Mouse (Mus musculus) heart, embryonic 13.5 days (tissue): ENCODE measurements at regions not wholly inside any gene's neighbourhood (a gene's known extent, or its start where the extent isn't known, plus 50 kb on each side); places are given as distances from the start of the nearest gene placed in this dataset.

ENCODE experiments used
- ATAC-seq: fragments of 200-750 bp; cut with Nextera tagmentation; 2 replicates; pipeline ENCODE4 v1.8.0; 2017; ENCODE audit warnings: moderate TSS enrichment; ENCODE audit not compliant: insufficient number of reproducible peaks, low FRiP score, low TSS enrichment; ENCODE audit errors: extremely low read depth
- H3K27ac ChIP-seq: fragments of 300-500 bp; sonication (generic); replicated peaks from 2 replicates; pipeline ENCODE4 v1.5.1; 2015; ENCODE audit warnings: moderate library complexity, mild to moderate bottlenecking, inconsistent platforms
- H3K27me3 ChIP-seq: fragments of 300-500 bp; sonication (generic); replicated peaks from 2 replicates; pipeline ENCODE4 v1.6.1; 2015; ENCODE audit warnings: mild to moderate bottlenecking, inconsistent platforms
- H3K36me3 ChIP-seq: fragments of 300-500 bp; sonication (generic); 2 replicates; pipeline ENCODE4 v1.6.1; 2015; ENCODE audit warnings: mild to moderate bottlenecking, inconsistent platforms
- H3K4me1 ChIP-seq: fragments of 300-500 bp; sonication (generic); 2 replicates; pipeline ENCODE4 v1.6.1; 2015; ENCODE audit warnings: inconsistent platforms
- H3K4me2 ChIP-seq: fragments of 300-500 bp; sonication (generic); 2 replicates; pipeline ENCODE4 v1.6.1; 2015; ENCODE audit warnings: inconsistent platforms, mild to moderate bottlenecking, moderate library complexity
- H3K4me3 ChIP-seq: fragments of 300-500 bp; sonication (generic); 2 replicates; pipeline ENCODE4 v1.5.1; 2015; ENCODE audit warnings: moderate library complexity, mild to moderate bottlenecking, inconsistent platforms
- H3K9ac ChIP-seq: fragments of 300-500 bp; sonication (generic); 2 replicates; pipeline ENCODE4 v1.6.1; 2015; ENCODE audit warnings: inconsistent platforms, mild to moderate bottlenecking, moderate library complexity
- H3K9me3 ChIP-seq: fragments of 300-500 bp; sonication (generic); 2 replicates; pipeline ENCODE4 v1.6.1; 2016; ENCODE audit warnings: inconsistent platforms
- WGBS: fragments of 180-500 bp; shearing (Covaris S2); methylation state at CpG from one replicate; pipeline ENCODE4 v1.1.7; 2015; ENCODE audit warnings: mixed read lengths; 5-methylcytosine and 5-hydroxymethylcytosine counted together

GRCm38 (mm10) chr5:54543556-54544061 is 545.3 kb downstream of the Stim2 start:
- H3K4me3 ChIP-seq = no peak overlapping the region
- WGBS = 46% methylated on average over 3 of the region's 3 CpGs
- H3K4me2 ChIP-seq = peak overlapping the region; percentile 24; the same call in 1 of the 2 replicates

GRCm38 (mm10) chr5:54578519-54578918 is 580.2 kb downstream of the Stim2 start:
- Histone ChIP-seq H3K4me3 (no peak overlapping the region), H3K27me3 (no peaks in the 10 kb centered on the region), H3K9me3 (no peaks in the 10 kb centered on the region), H3K27ac (no peak overlapping the region), H3K4me2 (no peak overlapping the region), H3K4me1 (no peaks in the 10 kb centered on the region), H3K9ac (no peak overlapping the region), H3K36me3 (no peaks in the 10 kb centered on the region)
- ATAC-seq = no peak
- WGBS = 69% methylated on average over 2 of the region's 2 CpGs

More at GRCm38 (mm10) chr5:54543556-54544061, 545.3 kb downstream of the Stim2 start:
- peaks cover 7% of the 10 kb centered on the region for H3K4me1 ChIP-seq
- H3K9me3 ChIP-seq = no peaks in the 10 kb centered on the region
- no peak overlapping the region for H3K9ac ChIP-seq
- no peaks in the 10 kb centered on the region for H3K36me3 ChIP-seq
- H3K27me3 ChIP-seq = no peaks in the 10 kb centered on the region
- no peak for ATAC-seq
- no peak overlapping the region for H3K27ac ChIP-seq

GRCm38 (mm10) chr5:54579458-54579857 is 581.2 kb downstream of the Stim2 start:
- H3K36me3 ChIP-seq = no peaks in the 10 kb centered on the region
- ATAC-seq = no peak
- no peaks in the 10 kb centered on the region for H3K4me1 ChIP-seq
- H3K4me3 ChIP-seq = no peak overlapping the region
- H3K4me2 ChIP-seq = no peak overlapping the region
- no peak overlapping the region for H3K27ac ChIP-seq
- WGBS = 75% methylated on average over 4 of the region's 4 CpGs
- H3K9ac ChIP-seq = no peak overlapping the region
- no peaks in the 10 kb centered on the region for H3K27me3 ChIP-seq
- H3K9me3 ChIP-seq = no peaks in the 10 kb centered on the region

- no peaks in the 10 kb centered on the region for H3K4me1 ChIP-seq
- no peaks in the 10 kb centered on the region for H3K9me3 ChIP-seq
- no peak overlapping the region for H3K4me2 ChIP-seq
- ATAC-seq = no peak
- 78% methylated on average over 2 of the region's 2 CpGs for WGBS
- no peak overlapping the region for H3K9ac ChIP-seq
- H3K27ac ChIP-seq = no peak overlapping the region
- no peaks in the 10 kb centered on the region for H3K27me3 ChIP-seq
- H3K4me3 ChIP-seq = no peak overlapping the region
- no peaks in the 10 kb centered on the region for H3K36me3 ChIP-seq
Observed at GRCm38 (mm10) chr5:54582175-54582574, 583.9 kb downstream of the Stim2 start.

- no peak overlapping the region for H3K9ac ChIP-seq
- no peak overlapping the region for H3K4me2 ChIP-seq
- no peak for ATAC-seq
- H3K9me3 ChIP-seq = no peaks in the 10 kb centered on the region
- no peak overlapping the region for H3K4me3 ChIP-seq
- no peaks in the 10 kb centered on the region for H3K4me1 ChIP-seq
- no peaks in the 10 kb centered on the region for H3K27me3 ChIP-seq
- 61% methylated on average over 2 of the region's 2 CpGs for WGBS
- H3K36me3 ChIP-seq = no peaks in the 10 kb centered on the region
- no peak overlapping the region for H3K27ac ChIP-seq
Observed at GRCm38 (mm10) chr5:54588332-54589020, 590.2 kb downstream of the Stim2 start.

- no peaks in the 10 kb centered on the region for H3K36me3 ChIP-seq
- no peak overlapping the region for H3K4me3 ChIP-seq
- no peak overlapping the region for H3K27ac ChIP-seq
- H3K9ac ChIP-seq = no peak overlapping the region
- ATAC-seq = no peak
- no peaks in the 10 kb centered on the region for H3K9me3 ChIP-seq
- H3K4me2 ChIP-seq = no peak overlapping the region
- 71% methylated on average over 3 of the region's 3 CpGs for WGBS
- no peaks in the 10 kb centered on the region for H3K4me1 ChIP-seq
- H3K27me3 ChIP-seq = no peaks in the 10 kb centered on the region
Observed at GRCm38 (mm10) chr5:54610957-54611356, 612.7 kb downstream of the Stim2 start.

- Histone ChIP-seq H3K4me1 (no peaks in the 10 kb centered on the region), H3K27me3 (no peaks in the 10 kb centered on the region), H3K4me3 (no peak overlapping the region), H3K27ac (no peak overlapping the region), H3K9me3 (no peaks in the 10 kb centered on the region), H3K9ac (no peak overlapping the region), H3K4me2 (no peak overlapping the region), H3K36me3 (no peaks in the 10 kb centered on the region)
- 65% methylated on average over 3 of the region's 3 CpGs for WGBS
- ATAC-seq = no peak
Observed at GRCm38 (mm10) chr5:54622733-54623132, 624.4 kb downstream of the Stim2 start.

- no peak overlapping the region for H3K27ac ChIP-seq
- 79% methylated on average over 3 of the region's 3 CpGs for WGBS
- H3K4me2 ChIP-seq = no peak overlapping the region
- H3K4me1 ChIP-seq = no peaks in the 10 kb centered on the region
- H3K36me3 ChIP-seq = no peaks in the 10 kb centered on the region
- H3K4me3 ChIP-seq = no peak overlapping the region
- H3K9ac ChIP-seq = no peak overlapping the region
- no peak for ATAC-seq
- H3K9me3 ChIP-seq = no peaks in the 10 kb centered on the region
- no peaks in the 10 kb centered on the region for H3K27me3 ChIP-seq
Observed at GRCm38 (mm10) chr5:54632281-54632680, 634.0 kb downstream of the Stim2 start.
